Mouse (Mus musculus): ENCODE measurements around the gene Olfr456. TPM values are rescaled to one million over a fixed set of nuclear protein-coding genes. Genes with fewer than 3 reads are reported as not detected.

Olfr456 gene
- polyA plus RNA-seq (2017; shearing (Covaris generic)): 0.17 TPM

GRCm38 (mm10) chr6:42487114-42487513, at the start of gene Olfr456:
Olfr456 (minus strand) TSS chr6:42487214.

GRCm38 (mm10) chr6:42476235-42476634, 10.8 kb downstream of the Olfr456 start, which contains the start of gene Olfr457:
Olfr457 (minus strand) TSS chr6:42476335.

GRCm38 (mm10) chr6:42465096-42465495, 21.9 kb downstream of the Olfr456 start, which contains the start of gene Olfr458:
Olfr458 (minus strand) TSS chr6:42465196.

Other genes starting within 250 kb of the Olfr456 start
- gene Gstk1, start 241.3 kb downstream of the Olfr456 start, polyA plus RNA-seq (2017; shearing (Covaris generic)): 13.3 TPM
- not detected for gene Tmem139, start 225.2 kb downstream of the Olfr456 start, polyA plus RNA-seq (2017; shearing (Covaris generic))
- gene Casp2, start 222.2 kb downstream of the Olfr456 start, polyA plus RNA-seq (2017; shearing (Covaris generic)): 65.2 TPM
- gene Clcn1, start 200.5 kb downstream of the Olfr456 start, polyA plus RNA-seq (2017; shearing (Covaris generic)): not detected
- gene Fam131b, start 162.6 kb downstream of the Olfr456 start, polyA plus RNA-seq (2017; shearing (Covaris generic)): 0.05 TPM
- 186 TPM for gene Zyx, start 137.6 kb downstream of the Olfr456 start, polyA plus RNA-seq (2017; shearing (Covaris generic))
- gene Epha1, start 113.9 kb downstream of the Olfr456 start, polyA plus RNA-seq (2017; shearing (Covaris generic)): 0.36 TPM
- gene Tas2r143, start 87.0 kb downstream of the Olfr456 start, polyA plus RNA-seq (2017; shearing (Covaris generic)): not detected
- gene Tas2r135, start 81.8 kb downstream of the Olfr456 start, polyA plus RNA-seq (2017; shearing (Covaris generic)): not detected
- 0.32 TPM for gene Tas2r126, start 52.7 kb downstream of the Olfr456 start, polyA plus RNA-seq (2017; shearing (Covaris generic))
- not detected for gene Olfr458, start 22.0 kb downstream of the Olfr456 start, polyA plus RNA-seq (2017; shearing (Covaris generic))
- not detected for gene Olfr457, start 10.9 kb downstream of the Olfr456 start, polyA plus RNA-seq (2017; shearing (Covaris generic))
- not detected for gene Olfr455, start 60.4 kb upstream of the Olfr456 start, polyA plus RNA-seq (2017; shearing (Covaris generic))
- gene Tcaf3, start 110.5 kb upstream of the Olfr456 start, polyA plus RNA-seq (2017; shearing (Covaris generic)): not detected
- 0.05 TPM for gene Tcaf2, start 158.0 kb upstream of the Olfr456 start, polyA plus RNA-seq (2017; shearing (Covaris generic))
- 0.19 TPM for gene Tcaf1, start 222.9 kb upstream of the Olfr456 start, polyA plus RNA-seq (2017; shearing (Covaris generic))